Mouse (Mus musculus) C2C12 (cell line): ENCODE results near the gene Carmil2.

Source experiments
- CTCF ChIP-seq: IDR thresholded peaks from one replicate; pipeline ENCODE4 v1.5.1; 2011; ENCODE audit not compliant: control insufficient read depth, insufficient read depth, insufficient read length
- MAX ChIP-seq: IDR thresholded peaks from one replicate; pipeline ENCODE4 v1.6.1; 2011; ENCODE audit warnings: mild to moderate bottlenecking, control low read depth
- MYOG ChIP-seq: IDR thresholded peaks from one replicate; pipeline ENCODE4 v1.6.1; 2011; ENCODE audit not compliant: control insufficient read depth, insufficient read length; ENCODE audit errors: extremely low read depth

DNA sequence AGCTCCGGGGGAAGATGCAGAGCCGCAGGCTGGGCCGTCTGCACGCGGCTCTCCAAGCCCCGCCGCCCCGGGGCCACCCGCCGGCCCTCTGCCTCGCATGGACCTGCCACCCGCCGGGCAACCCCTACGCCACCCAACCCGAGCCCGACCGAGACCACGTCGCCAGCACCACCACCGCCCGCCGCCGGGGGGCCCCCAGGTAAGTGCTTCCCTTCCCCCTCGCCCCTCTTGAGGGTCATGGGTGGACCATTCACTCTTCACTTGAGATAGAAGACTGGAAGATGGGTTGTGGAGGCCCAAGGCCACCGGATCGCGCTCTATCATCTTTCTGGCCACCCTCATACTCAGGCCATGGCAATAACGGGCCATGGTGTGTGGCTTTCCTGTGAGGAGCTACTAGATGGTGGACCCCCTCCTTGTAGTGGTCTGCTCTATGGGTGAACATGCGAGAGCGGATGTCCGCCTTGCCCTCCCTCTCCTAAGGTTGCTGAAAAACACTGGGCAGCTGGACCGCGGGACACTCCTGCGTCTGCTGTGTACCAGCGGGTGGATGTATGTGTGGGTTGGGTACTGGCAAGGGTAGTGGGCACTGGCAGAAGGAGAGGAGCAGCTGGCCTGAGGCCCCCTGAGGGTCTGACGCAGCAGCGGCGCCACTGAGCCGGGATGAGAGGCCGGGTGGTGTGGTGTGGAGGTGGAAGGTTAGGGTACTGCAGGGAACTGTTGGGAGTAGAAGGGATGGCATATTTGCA lies 8.2 kb downstream of the Carmil2 start:
- TF ChIP-seq CTCF = no peak
- TF ChIP-seq MAX = no peak
- TF ChIP-seq MYOG = no peak
